Mouse (Mus musculus) spleen, postnatal 4 days (tissue): ENCODE measurements around the gene Eri2.
"Not testable (repeated sequence)": the region's sequence is repeated elsewhere in the genome, so short reads cannot be mapped to it uniquely, and the experiment has no call there.

Source experiments
- DNase-seq, 2 experiments: peaks; one replicate each; pipeline ENCODE4 v3.0.0; 2022; ENCODE audit warnings: low spot score in 2 of 2

Gene Eri2

GRCm38 (mm10) chr7:119744321-119744720 lies 49.5 kb downstream of the Eri2 start:
- peak in 1 of 2 experiments; percentile 59 for DNase-seq

GRCm38 (mm10) chr7:119739798-119740468 lies 53.9 kb downstream of the Eri2 start:
- not testable (repeated sequence) for DNase-seq

- no peak for DNase-seq
These were observed 55.0 kb downstream of the Eri2 start for GRCm38 (mm10) chr7:119738877-119739276.

- not testable (repeated sequence) for DNase-seq
These were observed 62.6 kb downstream of the Eri2 start for GRCm38 (mm10) chr7:119731262-119731661.

GRCm38 (mm10) chr7:119727621-119728020 lies 66.2 kb downstream of the Eri2 start:
- no peak for DNase-seq

- DNase-seq, result no peak
These were observed 72.9 kb downstream of the Eri2 start for GRCm38 (mm10) chr7:119720947-119721310.

- peak; percentile 88 to 95 for DNase-seq
These were observed 73.5 kb downstream of the Eri2 start, which contains the start of gene Thumpd1 for GRCm38 (mm10) chr7:119720253-119720946. Gene Thumpd1, minus strand, starts transcription at chr7:119720798.
